Mouse (Mus musculus) hindbrain, postnatal 0 days (tissue): ENCODE data around the gene Cebpz. TPM values are rescaled to one million over a fixed set of nuclear protein-coding genes. Genes with fewer than 3 reads are reported as not detected.
A peak's percentile ranks its signal among the peaks of the same experiment; 100 is the strongest.

Experiments used
- ATAC-seq: fragments of 200-750 bp; cut with Nextera tagmentation; 2 replicates; pipeline ENCODE4 v1.8.0; 2017; ENCODE audit warnings: mild to moderate bottlenecking, moderate TSS enrichment, moderate library complexity
- DNase-seq: peaks from one replicate; pipeline ENCODE4 v3.0.0-alpha.2; 2015; ENCODE audit warnings: low spot score
- H3K27ac ChIP-seq: fragments of 300-500 bp; sonication (generic); 2 replicates; pipeline ENCODE4 v1.5.1; 2014; ENCODE audit warnings: mild to moderate bottlenecking
- H3K27me3 ChIP-seq: fragments of 300-500 bp; sonication (generic); 2 replicates; pipeline ENCODE4 v1.6.1; 2014; ENCODE audit warnings: low read length, mixed read lengths; ENCODE audit not compliant: insufficient read depth
- H3K36me3 ChIP-seq: fragments of 300-500 bp; sonication (generic); 2 replicates; pipeline ENCODE4 v1.6.1; 2014; ENCODE audit warnings: low read length, mixed read lengths; ENCODE audit not compliant: insufficient read depth
- H3K4me1 ChIP-seq: fragments of 300-500 bp; sonication (generic); 2 replicates; pipeline ENCODE4 v1.6.1; 2014; ENCODE audit warnings: antibody characterized with exemption, low read length, mixed read lengths; ENCODE audit not compliant: insufficient read depth
- H3K4me2 ChIP-seq: fragments of 300-500 bp; sonication (generic); 2 replicates; pipeline ENCODE4 v1.6.1; 2014; ENCODE audit warnings: low read depth, mild to moderate bottlenecking, low read length, moderate library complexity, mixed read lengths
- H3K4me3 ChIP-seq: fragments of 300-500 bp; sonication (generic); 2 replicates; pipeline ENCODE4 v1.5.1; 2014; ENCODE audit warnings: low read length
- H3K9ac ChIP-seq: fragments of 300-500 bp; sonication (generic); replicated peaks from 2 replicates; pipeline ENCODE4 v1.6.1; 2014; ENCODE audit warnings: mild to moderate bottlenecking, low read length, moderate library complexity, mixed read lengths
- H3K9me3 ChIP-seq: fragments of 300-500 bp; sonication (generic); 2 replicates; pipeline ENCODE4 v1.6.1; 2016; ENCODE audit warnings: low read length, mixed read lengths
- CTCF ChIP-seq: IDR thresholded peaks from 2 replicates; pipeline ENCODE4 v1.5.1; 2016; ENCODE audit warnings: antibody characterized with exemption, control low read depth, low read depth
- WGBS: fragments of 180-500 bp; shearing (Covaris S2); extraction: QIAGEN DNeasy Blood & Tissue Kit; methylation state at CpG from one replicate; pipeline ENCODE4 v1.1.7; 2014; 5-methylcytosine and 5-hydroxymethylcytosine counted together
- polyA plus RNA-seq: library from polyadenylated mRNA; unstranded; fragments of >200 nt; fragmentation: Nextera tagmentation; extraction: Ambion mirVana; gene quantifications from 2 replicates; pipeline ENCODE4 v1.2.1, GENCODE M21; 2015
- total RNA-seq: library from RNA; depleted of rRNA; stranded (reverse); fragments of >200 nt; gene quantifications from 2 replicates; pipeline ENCODE4 v1.2.3, GENCODE M21; 2014

The Cebpz gene
- total and polyA plus RNA-seq, 2 experiments from 2014 or later = 13.5 to 46.4 TPM

- no peak for ATAC-seq
- 86% methylated on average over 2 of the region's 2 CpGs for WGBS
- Histone ChIP-seq H3K36me3 (peaks cover 32% of the 10 kb centered on the region; the same call in 1 of the 2 replicates), H3K27me3 (no peaks in the 10 kb centered on the region), H3K9ac (0 out of 2 replicates have a peak overlapping the region, but pooled peaks have one; percentile 58), H3K4me2 (peak overlapping the region; percentile 76), H3K4me3 (peak overlapping the region; percentile 53), H3K4me1 (0 out of 2 replicates have a peak, but pooled peaks cover 4% of the 10 kb centered on the region), H3K9me3 (no peaks in the 10 kb centered on the region), H3K27ac (no peak overlapping the region)
- no peak for TF ChIP-seq CTCF
- no peak for DNase-seq
Measured at GRCm38 (mm10) chr17:78935857-78936256, 1.0 kb downstream of the Cebpz start.

GRCm38 (mm10) chr17:78917696-78918095, 19.2 kb downstream of the Cebpz start:
- H3K27me3 ChIP-seq = no peaks in the 10 kb centered on the region
- H3K36me3 ChIP-seq = peaks cover 21% of the 10 kb centered on the region; the same call in 1 of the 2 replicates
- no peak overlapping the region for H3K27ac ChIP-seq
- DNase-seq = no peak
- H3K4me1 ChIP-seq = peaks cover 10% of the 10 kb centered on the region; the same call in 1 of the 2 replicates
- ATAC-seq = no peak
- H3K4me3 ChIP-seq = no peak overlapping the region
- no peaks in the 10 kb centered on the region for H3K9me3 ChIP-seq
- H3K9ac ChIP-seq = peak overlapping the region; percentile 87; the same call in 1 of the 2 replicates
- TF ChIP-seq CTCF = no peak
- H3K4me2 ChIP-seq = peak overlapping the region; percentile 89
- 38% methylated on average over 6 of the region's 6 CpGs for WGBS

- no peak for TF ChIP-seq CTCF
- Histone ChIP-seq H3K9me3 (no peaks in the 10 kb centered on the region), H3K4me1 (peaks cover 10% of the 10 kb centered on the region; the same call in 1 of the 2 replicates), H3K27me3 (no peaks in the 10 kb centered on the region), H3K4me2 (peak overlapping the region; percentile 89), H3K27ac (peak overlapping the region; percentile 84), H3K4me3 (peak overlapping the region; percentile 72), H3K9ac (peak overlapping the region; percentile 87), H3K36me3 (peaks cover 15% of the 10 kb centered on the region; the same call in 1 of the 2 replicates)
- ATAC-seq = no peak
- no peak for DNase-seq
- WGBS = 2% methylated on average over 11 of the region's 11 CpGs
Measured at GRCm38 (mm10) chr17:78916899-78917298, 20.0 kb downstream of the Cebpz start.

DNA sequence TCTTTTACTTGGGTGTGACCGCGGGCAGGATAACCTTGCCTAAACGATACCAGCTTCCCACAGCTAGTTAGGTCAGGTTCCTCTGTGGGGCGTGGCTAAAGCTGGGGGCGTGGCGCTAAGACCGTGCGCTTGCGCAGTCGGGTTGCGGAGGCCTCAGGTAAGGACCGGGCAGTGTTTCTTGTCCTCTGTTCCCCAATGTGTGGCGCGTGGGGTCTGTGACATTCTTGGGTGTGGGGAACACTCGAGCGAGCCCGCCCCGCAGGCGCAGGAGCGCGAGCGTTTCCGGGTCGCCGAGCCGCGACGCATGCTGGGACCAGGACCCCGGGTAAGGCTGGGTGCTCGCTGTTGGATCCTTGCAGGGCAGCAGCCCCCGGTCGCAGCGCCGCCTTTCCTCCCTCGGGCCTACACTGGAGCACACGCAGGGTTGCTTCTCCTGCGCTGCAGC, 20.5 kb downstream of the Cebpz start, which contains the start of gene Cebpzos:
Gene Cebpzos, plus strand, starts transcription at position 132 of the 445 bp plus-strand sequence.
- WGBS = under 1% methylated on average over 37 of the region's 37 CpGs
- DNase-seq = peak; percentile 94
- H3K36me3 ChIP-seq = peaks cover 10% of the 10 kb centered on the region; the same call in 1 of the 2 replicates
- no peaks in the 10 kb centered on the region for H3K27me3 ChIP-seq
- peak within 1 kb of the TSS; percentile 72 for H3K4me3 ChIP-seq
- H3K9ac ChIP-seq = peak within 1 kb of the TSS; percentile 87
- peak within 1 kb of the TSS; percentile 89 for H3K4me2 ChIP-seq
- TF ChIP-seq CTCF = no peak; the same call in 1 of the 2 replicates
- ATAC-seq = peak; percentile 96
- peaks cover 10% of the 10 kb centered on the region; the same call in 1 of the 2 replicates for H3K4me1 ChIP-seq
- H3K9me3 ChIP-seq = no peaks in the 10 kb centered on the region
- H3K27ac ChIP-seq = peak within 1 kb of the TSS; percentile 84

DNA sequence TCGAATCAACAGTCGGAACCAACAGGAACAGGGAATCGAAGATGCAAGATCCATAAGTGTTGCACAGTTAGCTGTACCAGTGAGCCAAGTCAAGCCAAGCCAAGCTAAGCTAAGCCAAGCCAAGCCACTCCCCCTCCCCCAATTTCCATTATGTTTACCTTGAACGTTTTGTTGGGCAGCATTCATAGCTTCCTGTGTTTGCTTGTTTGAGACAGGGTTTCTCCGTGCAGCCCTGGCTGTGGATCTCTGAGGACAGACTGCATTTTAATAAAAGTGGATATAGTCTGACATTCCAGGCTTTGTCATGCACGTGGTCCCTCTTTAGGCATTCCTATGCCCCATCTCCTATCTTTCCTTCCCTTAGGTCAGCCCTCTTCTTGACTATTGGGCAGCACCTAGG, 21.1 kb downstream of the Cebpz start:
- DNase-seq = peak; percentile 32
- WGBS = 44% methylated on average over 6 of the region's 6 CpGs
- peaks cover 10% of the 10 kb centered on the region; the same call in 1 of the 2 replicates for H3K4me1 ChIP-seq
- H3K9me3 ChIP-seq = no peaks in the 10 kb centered on the region
- no peaks in the 10 kb centered on the region for H3K27me3 ChIP-seq
- TF ChIP-seq CTCF = no peak
- H3K27ac ChIP-seq = peak overlapping the region; percentile 84
- ATAC-seq = peak; percentile 25
- peak overlapping the region; percentile 72 for H3K4me3 ChIP-seq
- H3K9ac ChIP-seq = peak overlapping the region; percentile 87
- peak overlapping the region; percentile 89 for H3K4me2 ChIP-seq
- H3K36me3 ChIP-seq = peaks cover 5% of the 10 kb centered on the region; the same call in 1 of the 2 replicates

- Histone ChIP-seq H3K4me2 (no peak overlapping the region), H3K9me3 (no peaks in the 10 kb centered on the region), H3K27me3 (no peaks in the 10 kb centered on the region), H3K4me3 (no peak overlapping the region), H3K27ac (no peak overlapping the region), H3K4me1 (peaks cover 10% of the 10 kb centered on the region; the same call in 1 of the 2 replicates), H3K36me3 (no peaks in the 10 kb centered on the region), H3K9ac (no peak overlapping the region)
- no peak for ATAC-seq
- WGBS = 80% methylated on average over 3 of the region's 3 CpGs
- no peak for DNase-seq
- TF ChIP-seq CTCF = no peak
Measured at GRCm38 (mm10) chr17:78913921-78914320, 22.9 kb downstream of the Cebpz start.

DNA sequence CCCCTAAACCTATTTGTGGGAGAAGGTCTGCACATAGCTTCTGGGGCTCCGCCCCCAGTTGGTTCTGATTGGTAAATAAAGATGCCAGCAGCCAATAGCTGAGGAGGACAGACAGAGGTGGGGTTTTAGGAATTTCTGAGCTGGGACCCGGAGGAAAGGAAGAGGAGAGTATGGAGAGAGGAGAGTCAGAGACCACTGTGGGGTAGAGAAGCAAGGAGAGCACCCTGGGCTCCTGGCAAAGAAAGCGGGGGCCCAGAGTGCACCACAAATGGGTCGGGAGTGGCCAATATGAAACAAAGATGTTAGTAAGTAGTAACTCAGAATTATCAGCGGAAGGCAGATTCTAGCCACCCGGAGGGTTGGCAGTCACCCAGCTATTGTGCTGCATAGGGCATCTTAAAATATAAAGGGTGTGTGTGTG, 24.0 kb downstream of the Cebpz start:
- 27% methylated on average over 6 of the region's 6 CpGs for WGBS

More for the DNA sequence above, 24.0 kb downstream of the Cebpz start:
- Histone ChIP-seq H3K27ac (peak overlapping the region; percentile 36; the same call in 1 of the 2 replicates), H3K27me3 (no peaks in the 10 kb centered on the region), H3K9me3 (no peaks in the 10 kb centered on the region), H3K36me3 (no peaks in the 10 kb centered on the region), H3K9ac (peak overlapping the region; percentile 37; the same call in 1 of the 2 replicates), H3K4me2 (peak overlapping the region; percentile 54), H3K4me3 (peak overlapping the region; percentile 34), H3K4me1 (peaks cover 10% of the 10 kb centered on the region; the same call in 1 of the 2 replicates)
- DNase-seq (peak; percentile 73), ATAC-seq (peak; percentile 69)
- no peak for TF ChIP-seq CTCF
